Mouse (Mus musculus) CH12.LX (cell line): ENCODE measurements at regions not wholly inside any gene's neighbourhood (a gene's known extent, or its start where the extent isn't known, plus 50 kb on each side); places are given as distances from the start of the nearest gene placed in this dataset.

Experiments
- BHLHE40 ChIP-seq: IDR thresholded peaks from 2 replicates; pipeline ENCODE4 v1.6.1; 2011; ENCODE audit warnings: mild to moderate bottlenecking, low read depth, low read length, improper control_type of control experiment
- CTCF ChIP-seq, 2 experiments: IDR thresholded peaks in 1 of 2; conservative IDR thresholded peaks in 1 of 2; 2 replicates each; pipeline ENCODE4 v1.5.1; 2011 to 2012; ENCODE audit warnings: low read depth in 2 of 2, low read length in 2 of 2, improper control_type of control experiment in 1 of 2, inconsistent platforms in 1 of 2, mild to moderate bottlenecking in 1 of 2, moderate library complexity in 1 of 2
- E2F4 ChIP-seq: IDR thresholded peaks from 2 replicates; pipeline ENCODE4 v1.6.1; 2011; ENCODE audit warnings: low read depth, low read length, improper control_type of control experiment; ENCODE audit not compliant: insufficient replicate concordance
- EP300 ChIP-seq: IDR thresholded peaks from 2 replicates; pipeline ENCODE4 v1.6.1; 2011; ENCODE audit warnings: low read length, improper control_type of control experiment
- ETS1 ChIP-seq: conservative IDR thresholded peaks from 2 replicates; pipeline ENCODE4 v1.6.1; 2012; ENCODE audit warnings: low read depth, mild to moderate bottlenecking, inconsistent platforms, low read length, improper control_type of control experiment, moderate library complexity
- KAT2A ChIP-seq: IDR thresholded peaks from 2 replicates; pipeline ENCODE4 v1.6.1; 2012; ENCODE audit warnings: low read length, improper control_type of control experiment, inconsistent platforms; ENCODE audit not compliant: insufficient replicate concordance
- MEF2A ChIP-seq: IDR thresholded peaks from 2 replicates; pipeline ENCODE4 v1.6.1; 2014; ENCODE audit warnings: low read depth, mild to moderate bottlenecking, inconsistent platforms, low read length, improper control_type of control experiment, borderline replicate concordance
- NELFE ChIP-seq: IDR thresholded peaks from 2 replicates; pipeline ENCODE4 v1.6.1; 2011; ENCODE audit warnings: low read depth, low read length, improper control_type of control experiment
- POLR2A ChIP-seq: IDR thresholded peaks from 2 replicates; pipeline ENCODE4 v1.6.1; 2011; ENCODE audit warnings: low read depth, mild to moderate bottlenecking, improper control_type of control experiment, low read length
- ZNF384 ChIP-seq: IDR thresholded peaks from 2 replicates; pipeline ENCODE4 v1.6.1; 2012; ENCODE audit warnings: low read depth, low read length, improper control_type of control experiment, inconsistent platforms

DNA sequence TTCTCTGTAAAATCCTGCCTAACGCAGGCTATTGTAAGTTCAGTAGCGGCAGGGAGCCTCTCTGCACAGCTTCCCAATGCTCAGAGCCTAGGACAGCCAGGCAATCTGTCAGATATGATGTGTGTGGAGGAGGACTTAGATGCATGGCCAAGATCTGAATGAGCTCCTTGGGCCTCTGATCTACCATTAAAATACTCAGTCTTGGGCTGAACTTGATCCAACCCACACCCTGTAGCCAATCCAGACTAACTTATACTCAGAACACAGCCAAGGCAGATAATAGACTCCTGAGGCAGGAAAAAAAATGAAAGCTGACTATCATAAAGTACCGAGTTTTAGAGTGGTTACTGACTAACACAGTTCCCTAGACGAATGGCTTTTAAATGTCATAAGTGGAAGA lies 165.4 kb upstream of the Zfp618 start:
- TF ChIP-seq E2F4 (no peak), EP300 (no peak), BHLHE40 (no peak), CTCF (conservative IDR thresholded peaks at IDR 0.05 in 1 of 2, IDR thresholded peaks at IDR 0.05 in 1 of 2; ENCODE audit: low read depth in 2 of 2, low read length in 2 of 2) (no peak), POLR2A (no peak), NELFE (no peak), KAT2A (no peak), MEF2A (no peak), ZNF384 (no peak), ETS1 (no peak)
